Mouse (Mus musculus) limb, embryonic 14.5 days (tissue): ENCODE results near the gene Scgb1b19. TPM values are rescaled to one million over a fixed set of nuclear protein-coding genes. Genes with fewer than 3 reads are reported as not detected.
"Not testable (repeated sequence)": the region's sequence is repeated elsewhere in the genome, so short reads cannot be mapped to it uniquely, and the experiment has no call there.

Source experiments
- ATAC-seq: fragments of 200-750 bp; cut with Nextera tagmentation; 2 replicates; pipeline ENCODE4 v1.8.0; 2017; ENCODE audit warnings: low read depth, moderate number of reproducible peaks, moderate TSS enrichment; ENCODE audit not compliant: low FRiP score
- DNase-seq: peaks from one replicate; pipeline ENCODE4 v3.0.0-alpha.2; 2015; ENCODE audit warnings: low spot score
- H3K27ac ChIP-seq: fragments of 300-500 bp; sonication (generic); replicated peaks from 2 replicates; pipeline ENCODE4 v1.5.1; 2014; ENCODE audit warnings: low read depth, mild to moderate bottlenecking, low read length, moderate library complexity, mixed read lengths
- H3K27me3 ChIP-seq: fragments of 300-500 bp; sonication (generic); 2 replicates; pipeline ENCODE4 v1.6.1; 2014; ENCODE audit warnings: low read length, mixed read lengths; ENCODE audit not compliant: control insufficient read depth, insufficient read depth
- H3K36me3 ChIP-seq: fragments of 300-500 bp; sonication (generic); 2 replicates; pipeline ENCODE4 v1.6.1; 2014; ENCODE audit warnings: mild to moderate bottlenecking, low read length, moderate library complexity, mixed read lengths; ENCODE audit not compliant: control insufficient read depth, insufficient read depth
- H3K4me1 ChIP-seq: fragments of 300-500 bp; sonication (generic); 2 replicates; pipeline ENCODE4 v1.6.1; 2014; ENCODE audit warnings: antibody characterized with exemption, low read length, mixed read lengths; ENCODE audit not compliant: control insufficient read depth, insufficient read depth
- H3K4me2 ChIP-seq: fragments of 300-500 bp; sonication (generic); replicated peaks from 2 replicates; pipeline ENCODE4 v1.6.1; 2014; ENCODE audit warnings: low read depth, mild to moderate bottlenecking, low read length, moderate library complexity; ENCODE audit not compliant: severe bottlenecking
- H3K4me3 ChIP-seq: fragments of 300-500 bp; sonication (generic); replicated peaks from 2 replicates; pipeline ENCODE4 v1.5.1; 2014; ENCODE audit warnings: low read length
- H3K9ac ChIP-seq: fragments of 300-500 bp; sonication (generic); 2 replicates; pipeline ENCODE4 v1.6.1; 2014; ENCODE audit warnings: mild to moderate bottlenecking, low read depth, low read length, moderate library complexity; ENCODE audit not compliant: severe bottlenecking
- H3K9me3 ChIP-seq: fragments of 300-500 bp; sonication (generic); 2 replicates; pipeline ENCODE4 v1.6.1; 2016; ENCODE audit warnings: low read length; ENCODE audit not compliant: control insufficient read depth
- WGBS: fragments of 180-500 bp; shearing (Covaris S2); extraction: QIAGEN DNeasy Blood & Tissue Kit; methylation state at CpG from one replicate; pipeline ENCODE4 v1.1.7; 2014; 5-methylcytosine and 5-hydroxymethylcytosine counted together
- polyA plus RNA-seq, 2 experiments: library from polyadenylated mRNA; depleted of rRNA in 1 of 2; stranded (reverse) in 1 of 2; unstranded in 1 of 2; fragments of >200 nt; fragmentation: Nextera tagmentation in 1 of 2; extraction: Ambion mirVana in 1 of 2; gene quantifications; 2 replicates each; pipeline versions ENCODE4 v1.2.1 to v1.2.3; 2012 to 2014

Scgb1b19 gene
- polyA plus RNA-seq (2012; rRNA removed) (not detected in 2 replicates), polyA plus RNA-seq (2014; fragmentation: Nextera tagmentation; extraction: Ambion mirVana) (not detected in 2 replicates)

- H3K4me1 ChIP-seq, H3K4me2 ChIP-seq, H3K36me3 ChIP-seq, ATAC-seq, H3K27ac ChIP-seq, H3K9ac ChIP-seq, H3K9me3 ChIP-seq, H3K4me3 ChIP-seq, H3K27me3 ChIP-seq, DNase-seq: not testable (repeated sequence)
- 100% methylated on average over 1 of the region's 3 CpGs for WGBS
Measured at GRCm38 (mm10) chr7:33286991-33287390, at the start of gene Scgb1b19. TSS of gene Scgb1b19 (plus strand) at chr7:33287291.

GRCm38 (mm10) chr7:33280238-33280637 is 6.9 kb upstream of the Scgb1b19 start, which contains the start of gene Scgb2b19:
TSS of gene Scgb2b19 (minus strand) at chr7:33280338.
- not testable (repeated sequence) for DNase-seq, H3K27me3 ChIP-seq, H3K4me2 ChIP-seq, H3K27ac ChIP-seq, H3K36me3 ChIP-seq, H3K4me3 ChIP-seq, H3K4me1 ChIP-seq, H3K9ac ChIP-seq, ATAC-seq, H3K9me3 ChIP-seq

Other genes with a start within 250 kb of the Scgb1b19 start
- not detected in 2 replicates for gene Scgb2b17, start 230.7 kb upstream of the Scgb1b19 start, polyA plus RNA-seq (2012; rRNA removed)
- not detected in 2 replicates for gene Scgb2b17, start 230.7 kb upstream of the Scgb1b19 start, polyA plus RNA-seq (2014; fragmentation: Nextera tagmentation; extraction: Ambion mirVana)
- gene Scgb1b17, start 223.8 kb upstream of the Scgb1b19 start, polyA plus RNA-seq (2012; rRNA removed) = not detected in 2 replicates
- gene Scgb1b17, start 223.8 kb upstream of the Scgb1b19 start, polyA plus RNA-seq (2014; fragmentation: Nextera tagmentation; extraction: Ambion mirVana) = not detected in 2 replicates
- not detected in 2 replicates for gene Scgb2b18, start 113.4 kb upstream of the Scgb1b19 start, polyA plus RNA-seq (2012; rRNA removed)
- not detected in 2 replicates for gene Scgb2b18, start 113.4 kb upstream of the Scgb1b19 start, polyA plus RNA-seq (2014; fragmentation: Nextera tagmentation; extraction: Ambion mirVana)
- gene Scgb1b18, start 101.7 kb upstream of the Scgb1b19 start, polyA plus RNA-seq (2012; rRNA removed) = not detected in 2 replicates
- not detected in 2 replicates for gene Scgb1b18, start 101.7 kb upstream of the Scgb1b19 start, polyA plus RNA-seq (2014; fragmentation: Nextera tagmentation; extraction: Ambion mirVana)
- gene Scgb2b19, start 7.0 kb upstream of the Scgb1b19 start, polyA plus RNA-seq (2012; rRNA removed) = not detected in 2 replicates
- gene Scgb2b19, start 7.0 kb upstream of the Scgb1b19 start, polyA plus RNA-seq (2014; fragmentation: Nextera tagmentation; extraction: Ambion mirVana) = not detected in 2 replicates
- gene Scgb2b20, start 79.0 kb downstream of the Scgb1b19 start, polyA plus RNA-seq (2012; rRNA removed) = not detected in 2 replicates
- gene Scgb2b20, start 79.0 kb downstream of the Scgb1b19 start, polyA plus RNA-seq (2014; fragmentation: Nextera tagmentation; extraction: Ambion mirVana) = not detected in 2 replicates
- not detected in 2 replicates for gene Scgb1b20, start 85.9 kb downstream of the Scgb1b19 start, polyA plus RNA-seq (2012; rRNA removed)
- gene Scgb1b20, start 85.9 kb downstream of the Scgb1b19 start, polyA plus RNA-seq (2014; fragmentation: Nextera tagmentation; extraction: Ambion mirVana) = not detected in 2 replicates
- gene Scgb2b21, start 233.2 kb downstream of the Scgb1b19 start, polyA plus RNA-seq (2012; rRNA removed) = not detected in 2 replicates
- gene Scgb2b21, start 233.2 kb downstream of the Scgb1b19 start, polyA plus RNA-seq (2014; fragmentation: Nextera tagmentation; extraction: Ambion mirVana) = not detected in 2 replicates